Mouse (Mus musculus): ENCODE data around the gene L3mbtl3. TPM values are rescaled to one million over a fixed set of nuclear protein-coding genes. Genes with fewer than 3 reads are reported as not detected.

The L3mbtl3 gene
- polyA plus RNA-seq, 2 experiments: 26.3 to 42.9 TPM

DNA sequence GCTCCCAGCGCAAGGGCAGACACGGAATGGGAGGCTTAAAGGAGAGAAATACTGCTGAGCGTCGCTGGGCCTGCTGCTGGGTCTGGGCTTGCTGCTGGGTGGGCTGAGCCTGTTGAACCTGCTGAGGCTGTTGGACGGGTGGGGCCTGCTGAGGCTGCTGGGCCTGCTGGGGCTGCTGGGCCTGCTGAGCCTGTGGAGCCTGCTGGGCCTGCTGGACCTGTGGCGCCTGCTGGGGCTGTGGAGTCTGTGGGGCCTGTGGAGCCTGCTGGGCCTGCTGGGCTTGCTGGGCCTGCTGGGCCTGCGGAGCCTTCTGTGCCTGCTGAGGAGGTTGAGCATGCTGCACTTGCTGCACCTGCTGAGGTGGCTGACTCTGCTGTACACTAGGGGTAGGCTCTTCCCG lies 95.8 kb downstream of the L3mbtl3 start:
- Histone ChIP-seq H3K4me3 (replicated peaks; ENCODE audit: low read length) (no peak overlapping the region), H3K27me3 (ENCODE audit: control insufficient read depth, insufficient read depth, low read length) (no peaks in the 10 kb centered on the region), H3K4me1 (ENCODE audit: control insufficient read depth, insufficient read depth, low read length) (no peaks in the 10 kb centered on the region), H3K27ac (replicated peaks; ENCODE audit: low read depth, low read length) (no peak overlapping the region), H3K9ac (ENCODE audit: low read depth, low read length, severe bottlenecking) (no peak overlapping the region), H3K9me3 (ENCODE audit: control insufficient read depth, low read length) (no peaks in the 10 kb centered on the region), H3K4me2 (replicated peaks; ENCODE audit: low read depth, low read length, severe bottlenecking) (no peak overlapping the region), H3K36me3 (ENCODE audit: control insufficient read depth, insufficient read depth, low read length) (peaks cover 64% of the 10 kb centered on the region)
- 65% methylated on average over 8 of the region's 8 CpGs for WGBS
- ATAC-seq (ENCODE audit: low FRiP score, low read depth) (no peak; the same call in 1 of the 2 replicates), DNase-seq (ENCODE audit: low spot score) (no peak)
- no peak for TF ChIP-seq POLR2A (IDR thresholded peaks at IDR 0.05; ENCODE audit: borderline replicate concordance, extremely low read depth, insufficient read depth, insufficient read length)

DNA sequence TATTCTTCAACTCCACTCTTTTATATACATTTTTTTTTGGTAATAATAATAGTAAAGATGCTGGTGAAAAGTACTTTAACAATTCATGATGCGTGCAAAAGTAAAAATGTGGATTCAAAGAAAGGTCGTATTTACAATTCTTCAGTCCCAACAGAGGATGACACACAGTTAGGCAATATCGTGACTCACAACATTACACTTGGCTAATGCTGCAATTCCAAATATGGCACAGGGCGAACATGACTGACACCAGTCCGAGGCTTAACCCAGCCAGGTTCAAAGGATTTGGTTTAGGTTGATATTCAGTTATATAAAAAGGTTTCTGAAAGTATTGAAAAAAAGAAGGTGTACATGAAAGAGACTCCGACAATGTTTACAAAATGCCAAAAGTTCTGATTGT lies 100.4 kb downstream of the L3mbtl3 start:
- Histone ChIP-seq H3K4me1 (ENCODE audit: control insufficient read depth, insufficient read depth, low read length) (no peaks in the 10 kb centered on the region), H3K27me3 (ENCODE audit: control insufficient read depth, insufficient read depth, low read length) (no peaks in the 10 kb centered on the region), H3K36me3 (ENCODE audit: control insufficient read depth, insufficient read depth, low read length) (peaks cover 59% of the 10 kb centered on the region), H3K27ac (replicated peaks; ENCODE audit: low read depth, low read length) (no peak overlapping the region), H3K4me3 (replicated peaks; ENCODE audit: low read length) (no peak overlapping the region), H3K9me3 (ENCODE audit: control insufficient read depth, low read length) (no peaks in the 10 kb centered on the region), H3K4me2 (replicated peaks; ENCODE audit: low read depth, low read length, severe bottlenecking) (no peak overlapping the region), H3K9ac (ENCODE audit: low read depth, low read length, severe bottlenecking) (no peak overlapping the region)
- WGBS: 93% methylated on average over 6 of the region's 6 CpGs
- no peak for TF ChIP-seq POLR2A (IDR thresholded peaks at IDR 0.05; ENCODE audit: borderline replicate concordance, extremely low read depth, insufficient read depth, insufficient read length)
- ATAC-seq (ENCODE audit: low FRiP score, low read depth) (no peak), DNase-seq (ENCODE audit: low spot score) (no peak)

DNA sequence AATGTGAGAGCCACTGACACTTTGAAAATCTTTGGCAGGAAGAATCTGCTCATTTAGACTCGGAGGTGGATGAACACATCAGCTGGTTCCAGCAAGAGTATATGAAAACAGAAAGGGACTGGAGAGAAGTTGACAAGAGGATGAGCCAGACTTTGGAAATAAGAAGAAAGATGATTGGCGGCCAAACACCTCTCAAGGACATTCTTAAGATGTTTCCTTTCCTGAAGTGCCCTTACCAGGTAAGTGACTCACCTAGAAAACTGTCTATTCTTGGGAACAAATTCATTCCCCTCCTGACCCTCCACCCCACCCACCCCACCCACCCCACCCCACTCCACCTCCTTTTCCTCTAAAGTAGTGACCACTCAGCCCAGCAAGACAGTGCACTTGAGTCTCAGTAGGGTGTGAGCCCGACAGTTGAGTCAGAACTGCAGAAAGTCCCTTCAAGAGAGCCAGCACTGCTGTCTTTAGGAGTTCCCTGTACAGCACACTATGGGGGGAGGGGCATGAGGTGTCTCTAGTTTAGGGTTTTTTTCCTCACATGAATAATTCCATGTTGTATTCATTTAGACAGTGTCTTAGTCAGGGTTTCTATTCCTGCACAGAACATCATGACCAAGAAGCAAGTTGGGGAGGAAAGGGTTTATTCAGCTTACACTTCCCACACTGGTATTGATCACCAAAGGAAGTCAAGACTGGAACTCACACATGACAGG lies 111.9 kb downstream of the L3mbtl3 start:
- no peak for ATAC-seq (ENCODE audit: low FRiP score, low read depth)
- DNase-seq (ENCODE audit: low spot score): no peak
- no peaks in the 10 kb centered on the region for H3K4me1 ChIP-seq (ENCODE audit: control insufficient read depth, insufficient read depth, low read length)
- no peaks in the 10 kb centered on the region for H3K27me3 ChIP-seq (ENCODE audit: control insufficient read depth, insufficient read depth, low read length)
- H3K4me2 ChIP-seq (replicated peaks; ENCODE audit: low read depth, low read length, severe bottlenecking): no peak overlapping the region
- H3K36me3 ChIP-seq (ENCODE audit: control insufficient read depth, insufficient read depth, low read length): no peaks in the 10 kb centered on the region
- no peak overlapping the region for H3K27ac ChIP-seq (replicated peaks; ENCODE audit: low read depth, low read length)
- WGBS: 84% methylated on average over 3 of the region's 3 CpGs
- no peak for TF ChIP-seq POLR2A (IDR thresholded peaks at IDR 0.05; ENCODE audit: borderline replicate concordance, extremely low read depth, insufficient read depth, insufficient read length)
- H3K4me3 ChIP-seq (replicated peaks; ENCODE audit: low read length): no peak overlapping the region
- H3K9ac ChIP-seq (ENCODE audit: low read depth, low read length, severe bottlenecking): no peak overlapping the region
- H3K9me3 ChIP-seq (ENCODE audit: control insufficient read depth, low read length): no peaks in the 10 kb centered on the region

- no peaks in the 10 kb centered on the region for H3K4me1 ChIP-seq (ENCODE audit: control insufficient read depth, insufficient read depth, low read length)
- H3K9ac ChIP-seq (ENCODE audit: low read depth, low read length, severe bottlenecking): no peak overlapping the region
- WGBS: 75% methylated on average over 4 of the region's 4 CpGs
- no peaks in the 10 kb centered on the region for H3K36me3 ChIP-seq (ENCODE audit: control insufficient read depth, insufficient read depth, low read length)
- no peak for TF ChIP-seq POLR2A (IDR thresholded peaks at IDR 0.05; ENCODE audit: borderline replicate concordance, extremely low read depth, insufficient read depth, insufficient read length)
- H3K9me3 ChIP-seq (ENCODE audit: control insufficient read depth, low read length): no peaks in the 10 kb centered on the region
- no peak overlapping the region for H3K4me2 ChIP-seq (replicated peaks; ENCODE audit: low read depth, low read length, severe bottlenecking)
- no peak overlapping the region for H3K27ac ChIP-seq (replicated peaks; ENCODE audit: low read depth, low read length)
- H3K27me3 ChIP-seq (ENCODE audit: control insufficient read depth, insufficient read depth, low read length): no peaks in the 10 kb centered on the region
- no peak overlapping the region for H3K4me3 ChIP-seq (replicated peaks; ENCODE audit: low read length)
- DNase-seq (ENCODE audit: low spot score) (no peak), ATAC-seq (ENCODE audit: low FRiP score, low read depth) (no peak)
These were observed 115.9 kb downstream of the L3mbtl3 start for GRCm38 (mm10) chr10:26259908-26260307.

DNA sequence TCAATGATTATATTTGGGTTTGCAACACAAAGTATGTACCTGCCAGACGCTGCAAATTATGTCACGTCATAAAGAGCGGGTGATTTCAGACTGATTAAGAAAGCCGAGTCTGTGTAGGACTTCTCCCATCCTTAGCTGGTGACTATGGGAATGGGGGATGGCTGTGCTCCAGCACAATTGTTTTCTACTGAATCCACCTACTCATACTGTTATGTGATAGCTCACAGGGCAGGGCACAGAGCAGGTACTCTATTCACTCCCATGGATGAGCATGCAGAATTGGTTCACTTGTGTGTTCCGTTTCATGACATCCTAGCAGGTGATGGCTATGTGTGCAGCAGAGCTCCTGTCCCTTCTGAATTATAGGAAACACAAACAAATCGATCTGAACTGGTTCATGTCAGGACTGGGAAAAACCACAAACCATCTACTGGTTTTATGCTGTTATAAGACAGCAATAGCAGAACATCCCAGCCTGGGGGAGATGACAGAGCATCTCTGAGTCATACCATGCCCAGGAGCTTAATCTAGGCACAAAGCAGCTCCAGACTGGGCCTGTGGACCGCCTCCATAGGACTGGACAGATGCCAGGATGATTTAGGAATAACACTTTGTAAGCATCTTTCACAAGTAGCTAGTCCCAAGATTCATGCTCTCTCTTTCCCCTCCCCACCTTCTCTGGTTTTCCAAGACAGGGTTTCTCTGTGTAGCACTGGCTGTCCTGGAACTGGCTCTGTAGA lies 126.2 kb downstream of the L3mbtl3 start:
- no peak for DNase-seq (ENCODE audit: low spot score)
- Histone ChIP-seq H3K9me3 (ENCODE audit: control insufficient read depth, low read length) (no peaks in the 10 kb centered on the region), H3K27me3 (ENCODE audit: control insufficient read depth, insufficient read depth, low read length) (no peaks in the 10 kb centered on the region), H3K36me3 (ENCODE audit: control insufficient read depth, insufficient read depth, low read length) (no peaks in the 10 kb centered on the region), H3K4me3 (replicated peaks; ENCODE audit: low read length) (no peak overlapping the region), H3K27ac (replicated peaks; ENCODE audit: low read depth, low read length) (no peak overlapping the region), H3K4me2 (replicated peaks; ENCODE audit: low read depth, low read length, severe bottlenecking) (no peak overlapping the region), H3K4me1 (ENCODE audit: control insufficient read depth, insufficient read depth, low read length) (no peaks in the 10 kb centered on the region), H3K9ac (ENCODE audit: low read depth, low read length, severe bottlenecking) (no peak overlapping the region)
- TF ChIP-seq POLR2A (IDR thresholded peaks at IDR 0.05; ENCODE audit: borderline replicate concordance, extremely low read depth, insufficient read depth, insufficient read length): no peak
- 75% methylated on average over 7 of the region's 7 CpGs for WGBS
- ATAC-seq (ENCODE audit: low FRiP score, low read depth): no peak

Data from limb, embryonic 14.5 days (tissue).